Mouse (Mus musculus) kidney, adult 18-20 months (tissue): ENCODE results near the gene Zdhhc25.
A peak's percentile ranks its signal among the peaks of the same experiment; 100 is the strongest.

Experiments used
- DNase-seq: peaks from one replicate; pipeline ENCODE4 v3.0.0; 2021

The Zdhhc25 gene

GRCm38 (mm10) chr15:88600002-88600401 lies at the start of gene Zdhhc25:
Gene Zdhhc25, plus strand, starts transcription at chr15:88600302.
- no peak for DNase-seq

GRCm38 (mm10) chr15:88552852-88553251 lies 47.2 kb upstream of the Zdhhc25 start:
- no peak for DNase-seq

GRCm38 (mm10) chr15:88555476-88555875 lies 44.6 kb upstream of the Zdhhc25 start:
- DNase-seq, result peak; percentile 36

- DNase-seq, result no peak
Observed at GRCm38 (mm10) chr15:88560637-88561036, 39.5 kb upstream of the Zdhhc25 start.

GRCm38 (mm10) chr15:88561058-88561730 lies 38.9 kb upstream of the Zdhhc25 start:
- no peak for DNase-seq

- no peak for DNase-seq
Observed at GRCm38 (mm10) chr15:88565307-88565706, 34.8 kb upstream of the Zdhhc25 start.

- DNase-seq, result no peak
Observed at GRCm38 (mm10) chr15:88565806-88566205, 34.3 kb upstream of the Zdhhc25 start.

- DNase-seq, result no peak
Observed at GRCm38 (mm10) chr15:88570697-88571096, 29.4 kb upstream of the Zdhhc25 start.

- DNase-seq, result no peak
Observed at GRCm38 (mm10) chr15:88579461-88579860, 20.6 kb upstream of the Zdhhc25 start.

GRCm38 (mm10) chr15:88602496-88602895 lies 2.4 kb downstream of the Zdhhc25 start:
- no peak for DNase-seq

- no peak for DNase-seq
Observed at GRCm38 (mm10) chr15:88603091-88603732, 3.1 kb downstream of the Zdhhc25 start.

GRCm38 (mm10) chr15:88603733-88604119 lies 3.6 kb downstream of the Zdhhc25 start:
- DNase-seq, result no peak

- no peak for DNase-seq
Observed at GRCm38 (mm10) chr15:88604669-88605414, 4.7 kb downstream of the Zdhhc25 start.

- no peak for DNase-seq
Observed at GRCm38 (mm10) chr15:88605415-88605785, 5.3 kb downstream of the Zdhhc25 start.

GRCm38 (mm10) chr15:88617125-88617524 lies 17.0 kb downstream of the Zdhhc25 start:
- DNase-seq, result no peak

GRCm38 (mm10) chr15:88618008-88618773 lies 18.1 kb downstream of the Zdhhc25 start:
- peak; percentile 10 for DNase-seq

GRCm38 (mm10) chr15:88620017-88620416 lies 19.9 kb downstream of the Zdhhc25 start:
- no peak for DNase-seq

- DNase-seq, result no peak
Observed at GRCm38 (mm10) chr15:88623891-88624290, 23.8 kb downstream of the Zdhhc25 start.

- DNase-seq, result no peak
Observed at GRCm38 (mm10) chr15:88624874-88625277, 24.8 kb downstream of the Zdhhc25 start.

- no peak for DNase-seq
Observed at GRCm38 (mm10) chr15:88625303-88626066, 25.4 kb downstream of the Zdhhc25 start.

GRCm38 (mm10) chr15:88626886-88627488 lies 26.9 kb downstream of the Zdhhc25 start:
- DNase-seq, result no peak

- no peak for DNase-seq
Observed at GRCm38 (mm10) chr15:88628801-88629356, 28.8 kb downstream of the Zdhhc25 start.
